Mouse (Mus musculus): Measurements from ENCODE around the gene Ebf3.

GRCm38 (mm10) chr7:137208556-137208955, 105.7 kb downstream of the Ebf3 start:
- TF ChIP-seq CTCF (IDR thresholded peaks at IDR 0.05; ENCODE audit: borderline replicate concordance, insufficient read depth, low read length) (no peak), POLR2A (IDR thresholded peaks at IDR 0.05; ENCODE audit: low read depth, low read length) (no peak)
